Mouse (Mus musculus) granulocyte monocyte progenitor cell, adult 5-6 weeks (primary cell): ENCODE measurements at regions not wholly inside any gene's neighbourhood (a gene's known extent, or its start where the extent isn't known, plus 50 kb on each side); places are given as distances from the start of the nearest gene placed in this dataset.

Experiments used
- ATAC-seq: replicated peaks from 2 replicates; pipeline ENCODE4 v1.8.0; 2016; ENCODE audit warnings: mild to moderate bottlenecking, moderate TSS enrichment, inconsistent platforms; ENCODE audit not compliant: poor library complexity, severe bottlenecking

DNA sequence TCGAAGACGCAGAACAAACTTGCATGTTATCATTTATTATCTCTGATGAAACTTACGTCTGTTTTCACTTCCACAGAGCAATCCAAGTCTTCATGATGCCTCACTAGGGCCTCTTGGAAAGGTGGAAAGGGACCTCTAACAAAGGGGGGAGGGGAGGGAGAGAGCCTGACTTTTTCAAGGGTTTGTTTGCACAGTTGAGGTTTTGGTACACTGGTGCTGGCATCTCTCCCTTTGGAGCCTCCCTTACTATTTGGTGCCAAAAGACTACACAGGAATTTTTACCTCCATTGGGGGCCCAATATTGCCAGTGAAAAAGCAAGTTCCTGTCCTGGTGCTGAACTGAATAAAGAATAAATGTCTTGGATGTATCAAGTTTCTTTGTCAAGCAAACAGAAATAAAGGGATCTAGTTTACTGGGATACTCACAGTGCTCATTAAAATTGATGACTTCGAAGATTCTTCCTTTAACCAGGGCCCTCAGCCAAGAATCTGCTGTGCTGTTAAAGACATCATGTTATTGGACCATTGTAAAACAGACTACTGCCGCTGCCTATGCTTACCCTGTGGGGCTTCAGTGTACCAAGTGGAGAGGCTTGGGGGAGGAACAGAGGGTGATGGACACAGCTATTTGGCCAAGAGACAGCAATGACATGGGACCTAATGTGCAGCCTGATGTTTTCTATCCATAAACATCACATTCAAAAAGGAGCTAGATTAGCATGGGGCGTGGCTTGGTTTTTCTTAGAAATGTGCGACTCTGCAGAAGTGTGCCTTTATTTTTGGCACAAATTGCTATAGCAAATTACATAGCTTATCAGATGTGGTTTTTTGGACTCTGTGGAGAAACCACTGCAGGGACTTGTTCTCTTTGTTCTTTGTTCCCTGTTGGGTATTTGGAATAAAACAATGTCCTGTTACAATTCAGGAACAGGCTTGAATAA lies 160.3 kb upstream of the Cited2 start:
- no peak for ATAC-seq

DNA sequence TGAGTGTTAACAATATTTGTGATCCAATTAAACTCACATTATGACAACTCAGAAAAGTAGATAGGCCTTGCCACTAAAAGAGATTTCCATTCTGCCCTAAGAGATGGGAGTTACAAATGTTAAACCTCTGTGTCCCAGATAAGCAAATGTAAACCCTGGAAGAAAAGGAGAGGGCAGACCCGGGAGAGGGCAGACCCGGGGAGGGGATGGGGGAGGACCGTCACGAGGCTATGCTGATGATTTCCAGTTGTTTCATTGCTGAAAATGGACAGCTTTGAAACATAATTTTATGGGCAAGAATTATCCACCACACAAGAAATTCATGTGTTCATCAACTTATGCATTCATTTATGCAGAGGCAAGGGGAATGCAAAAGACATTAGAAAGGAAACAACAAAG lies 159.7 kb upstream of the Cited2 start:
- no peak for ATAC-seq

DNA sequence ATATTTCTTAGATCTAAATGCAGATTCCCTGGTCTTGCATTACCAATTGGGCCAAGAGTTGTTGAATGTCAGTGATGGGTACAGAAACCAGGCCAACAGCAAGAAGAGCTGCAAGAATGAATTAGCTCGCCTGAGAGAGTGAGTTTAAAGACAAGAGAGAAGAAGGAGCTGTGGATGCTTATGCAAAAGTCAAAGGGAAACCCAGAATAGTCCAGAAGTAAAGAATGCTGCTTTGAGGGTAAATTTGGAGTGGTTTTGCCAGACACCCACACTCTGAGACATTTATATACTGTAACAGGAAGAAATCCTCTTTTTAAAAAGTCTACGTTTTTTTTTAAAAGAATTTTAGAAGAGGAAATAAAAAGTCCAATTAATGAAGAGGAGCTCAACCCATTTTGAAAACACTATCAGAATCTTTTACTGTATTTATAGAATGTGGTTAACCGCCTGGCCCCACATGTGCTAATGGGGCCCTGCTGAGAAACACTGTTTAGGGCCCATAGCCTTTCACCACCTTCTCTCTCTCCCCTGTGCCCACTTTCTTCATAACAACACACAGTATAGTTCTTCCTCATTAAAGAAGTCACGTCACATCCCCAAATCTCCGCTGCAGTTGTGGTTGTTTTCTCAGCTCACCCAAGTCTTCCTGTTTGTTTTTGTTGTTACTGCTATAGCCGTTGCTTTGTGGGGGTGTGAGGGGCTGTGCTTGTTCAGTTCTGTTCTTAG lies 158.0 kb upstream of the Cited2 start:
- peak; percentile 96 for ATAC-seq

DNA sequence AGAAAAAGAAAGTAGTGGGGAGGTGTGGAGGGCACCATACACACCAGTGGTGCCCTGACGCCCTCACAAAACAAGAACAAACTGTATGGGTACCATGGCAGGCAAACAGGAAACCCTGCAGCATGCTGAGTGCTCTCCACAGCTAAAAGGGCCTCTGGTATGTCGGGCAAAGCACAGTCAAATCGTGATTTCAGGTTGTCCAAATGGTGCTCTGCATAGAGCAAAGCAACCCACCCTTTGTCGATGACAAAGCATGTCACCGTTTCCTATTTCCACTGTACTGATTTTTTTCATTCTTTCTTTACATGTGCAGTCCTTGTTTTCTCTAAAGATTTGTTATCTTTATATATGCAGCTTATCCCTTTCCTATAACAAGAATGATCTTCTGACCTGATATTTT lies 156.0 kb upstream of the Cited2 start:
- no peak for ATAC-seq

DNA sequence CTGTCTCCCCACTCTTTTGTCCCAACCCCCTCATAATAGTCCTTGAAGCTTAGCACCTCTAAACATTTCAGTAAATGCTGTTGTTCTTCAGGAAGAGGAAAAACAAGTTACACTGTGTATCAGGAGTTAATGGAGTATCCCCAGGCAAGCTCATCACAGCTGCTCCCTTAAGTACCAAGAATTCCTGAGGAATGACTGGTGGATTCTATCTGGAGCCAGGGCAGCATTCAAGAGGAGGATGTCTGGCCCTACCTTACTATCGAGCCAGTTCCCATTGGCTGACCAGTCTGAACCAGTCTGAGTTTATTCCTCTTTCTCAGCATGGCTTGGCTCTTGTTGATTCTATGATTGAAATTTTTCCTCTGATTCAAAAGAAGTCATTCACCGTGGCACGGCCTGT lies 155.4 kb upstream of the Cited2 start:
- peak; percentile 28; the same call in 1 of the 2 replicates for ATAC-seq

DNA sequence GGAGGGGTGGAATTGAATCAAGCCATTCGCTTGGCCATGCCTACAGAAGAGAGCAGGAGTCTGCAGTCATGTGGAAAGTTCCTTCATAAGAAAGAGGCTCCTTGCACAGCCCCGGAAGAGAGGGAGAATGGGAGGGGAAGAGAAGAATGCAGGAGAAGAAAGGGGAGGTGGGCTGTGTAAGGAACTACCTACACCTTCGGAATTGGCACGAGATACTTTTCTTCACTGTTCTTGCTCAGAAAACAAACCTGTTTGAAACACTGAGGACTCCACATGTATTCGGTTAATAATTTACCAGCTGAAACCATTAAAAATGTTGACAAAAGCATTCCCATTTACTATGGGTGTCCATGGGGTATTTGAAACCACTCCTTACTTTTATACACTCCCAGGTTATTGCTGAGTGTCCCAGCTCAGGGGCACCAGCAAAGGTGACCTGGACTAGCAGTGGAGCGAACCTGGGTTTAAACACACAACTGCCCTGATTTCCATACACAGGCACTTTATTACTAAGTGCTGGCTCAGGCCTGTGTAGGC lies 153.4 kb upstream of the Cited2 start:
- ATAC-seq, result no peak

DNA sequence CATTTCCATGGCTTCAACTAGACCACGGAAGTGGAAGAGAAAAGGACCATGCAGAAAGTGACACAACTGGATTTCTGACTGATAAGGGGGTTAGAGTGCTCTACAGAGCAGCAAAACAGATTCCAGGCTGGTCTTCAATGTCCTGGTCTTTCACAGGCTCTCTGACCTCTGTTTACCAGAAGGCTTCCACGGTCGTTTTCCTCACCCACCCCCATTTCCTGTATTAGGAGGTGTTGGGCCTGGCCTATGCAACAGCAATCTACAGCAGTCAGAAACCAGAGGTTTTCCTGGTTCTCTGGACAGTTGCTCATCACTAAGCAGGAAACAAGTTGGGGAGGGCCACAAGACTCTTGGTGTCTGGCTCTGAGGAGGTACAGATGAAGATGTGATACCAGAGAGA lies 148.1 kb upstream of the Cited2 start:
- ATAC-seq, result peak; percentile 23; the same call in 1 of the 2 replicates

DNA sequence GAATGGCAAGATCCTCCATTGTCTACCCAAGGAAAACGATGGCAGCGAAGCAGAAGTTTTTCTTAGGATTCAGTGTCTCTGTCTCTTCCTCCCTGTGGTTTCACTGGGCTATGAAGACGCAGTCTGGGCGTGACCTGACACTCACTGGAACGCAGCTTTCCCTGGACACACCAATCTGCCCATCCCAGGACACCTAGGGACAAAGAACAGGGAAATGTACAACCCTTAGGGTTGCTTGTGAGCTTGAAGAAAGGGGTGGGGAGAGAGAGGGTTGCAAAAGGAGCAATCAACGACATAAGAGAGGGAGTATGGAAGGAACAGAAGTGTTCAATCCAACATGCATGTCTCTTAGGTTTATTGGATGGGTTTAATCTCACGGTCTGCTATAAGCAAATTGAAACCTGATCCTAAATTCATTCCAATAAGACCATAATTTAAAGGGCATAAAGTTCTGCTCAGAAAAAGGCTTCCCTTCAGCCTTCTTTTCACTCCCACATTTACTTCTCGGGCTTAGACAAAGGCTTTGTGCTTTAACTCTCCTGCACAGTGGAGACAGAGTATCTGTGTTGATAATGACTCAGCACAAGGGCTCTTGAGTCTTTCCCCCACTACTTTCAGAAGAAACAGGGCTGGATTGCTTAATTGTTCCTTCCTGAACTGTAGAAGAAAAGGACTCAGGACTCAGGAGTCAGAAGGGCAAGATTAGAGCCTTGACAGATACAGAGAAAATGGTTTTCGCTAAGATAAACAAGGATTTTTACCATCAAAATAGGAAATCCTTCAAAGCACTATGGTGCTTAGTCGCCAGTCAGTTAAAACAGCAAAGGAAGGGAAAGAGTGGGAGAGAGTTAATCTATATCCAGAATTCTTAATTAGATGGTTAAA lies 147.3 kb upstream of the Cited2 start:
- ATAC-seq, result peak; percentile 86

DNA sequence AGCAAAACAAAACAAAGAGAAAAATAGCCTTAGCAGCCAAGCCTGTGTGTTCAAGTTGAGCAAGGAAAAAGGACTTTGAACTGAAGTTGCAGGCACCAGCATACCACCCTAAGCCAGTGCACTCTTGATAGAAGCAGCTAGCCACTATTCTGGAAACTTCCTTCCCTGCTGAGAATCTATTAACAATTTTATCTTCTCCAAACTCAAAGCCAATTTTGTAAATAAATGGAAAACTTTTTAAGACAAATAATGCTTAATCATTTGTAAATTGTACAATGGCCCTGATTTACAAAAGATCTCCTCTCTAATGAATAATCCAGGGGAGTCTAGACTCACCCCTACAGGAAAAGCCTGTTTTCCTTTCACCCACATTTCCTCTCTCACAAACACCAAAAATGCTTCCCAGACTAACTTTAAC lies 146.7 kb upstream of the Cited2 start:
- no peak for ATAC-seq

DNA sequence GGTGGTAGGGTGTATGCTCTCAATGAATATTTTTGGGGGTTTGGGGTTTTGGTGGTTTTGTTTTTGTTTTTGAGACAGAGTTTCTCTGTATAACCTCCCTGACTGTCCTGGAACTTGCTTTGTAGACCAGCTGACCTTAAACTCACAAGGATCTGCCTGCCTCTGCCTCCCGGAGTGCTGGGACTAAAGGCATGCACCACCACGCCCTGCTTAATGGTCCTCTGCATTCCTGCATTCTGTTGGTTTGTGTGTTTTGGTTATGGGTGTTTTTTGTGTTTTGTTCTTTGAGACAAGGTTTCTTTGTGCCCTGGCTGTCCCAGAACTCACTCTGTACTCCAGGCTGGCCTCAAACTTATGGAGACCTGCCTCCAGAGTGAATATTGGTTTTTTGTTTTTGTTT lies 143.6 kb upstream of the Cited2 start:
- ATAC-seq, result no peak

DNA sequence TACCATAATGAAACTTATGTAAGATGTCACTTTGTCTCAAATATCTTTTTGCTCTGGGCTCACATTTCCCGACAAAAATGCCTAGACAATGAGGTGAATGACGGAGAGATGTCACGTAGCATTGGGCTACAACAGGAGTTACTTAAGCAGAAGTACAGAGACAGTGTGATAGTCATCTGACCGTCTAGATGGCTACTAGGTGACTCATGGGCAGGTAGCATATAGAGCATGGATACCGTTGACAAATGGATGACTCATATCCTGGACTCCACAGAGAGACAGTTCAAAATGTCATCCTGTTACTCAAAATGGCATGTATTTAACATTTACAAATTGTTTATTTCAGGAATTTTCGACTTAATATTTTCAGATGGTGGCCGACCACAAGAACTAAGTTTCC lies 138.2 kb upstream of the Cited2 start:
- no peak for ATAC-seq

DNA sequence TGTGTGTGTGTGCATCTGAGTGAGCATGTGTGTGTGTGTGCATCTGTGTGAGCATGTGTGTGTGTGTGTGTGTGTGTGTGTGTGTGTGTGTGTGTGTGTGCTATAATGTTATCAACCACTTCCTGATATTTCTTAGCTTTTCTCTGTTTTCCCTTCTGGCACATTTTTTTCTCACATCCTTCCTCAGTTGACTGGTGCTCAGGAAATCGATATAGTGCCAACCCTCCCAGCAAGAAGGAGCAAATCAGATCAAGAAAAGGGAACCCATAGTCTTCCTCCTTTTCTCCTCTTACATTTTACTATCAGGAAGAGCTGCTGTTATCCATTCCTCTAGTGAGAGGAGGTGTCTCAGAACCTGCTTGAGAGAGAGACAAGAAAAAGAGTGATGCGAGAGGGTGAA lies 136.1 kb upstream of the Cited2 start:
- peak; percentile 55 for ATAC-seq

DNA sequence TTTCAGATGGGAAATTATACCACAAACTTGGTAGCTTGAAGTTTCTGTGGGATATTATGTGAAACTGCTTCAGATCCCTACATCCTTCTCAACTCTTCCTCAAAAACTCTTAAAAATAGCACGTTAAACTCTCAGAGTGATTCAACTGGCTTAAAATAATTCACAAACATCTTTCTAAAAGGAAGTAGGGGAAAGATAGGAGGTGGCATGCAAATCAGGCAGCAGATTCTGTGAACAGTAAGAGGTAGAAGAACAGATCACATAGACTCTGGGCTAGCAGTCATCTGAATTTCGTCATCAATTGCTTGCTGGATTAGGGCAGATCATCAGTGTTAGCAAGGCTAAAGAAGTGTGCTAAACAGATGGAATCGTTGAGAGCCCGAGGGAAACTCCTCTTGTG lies 133.9 kb upstream of the Cited2 start:
- peak; percentile 68 for ATAC-seq

DNA sequence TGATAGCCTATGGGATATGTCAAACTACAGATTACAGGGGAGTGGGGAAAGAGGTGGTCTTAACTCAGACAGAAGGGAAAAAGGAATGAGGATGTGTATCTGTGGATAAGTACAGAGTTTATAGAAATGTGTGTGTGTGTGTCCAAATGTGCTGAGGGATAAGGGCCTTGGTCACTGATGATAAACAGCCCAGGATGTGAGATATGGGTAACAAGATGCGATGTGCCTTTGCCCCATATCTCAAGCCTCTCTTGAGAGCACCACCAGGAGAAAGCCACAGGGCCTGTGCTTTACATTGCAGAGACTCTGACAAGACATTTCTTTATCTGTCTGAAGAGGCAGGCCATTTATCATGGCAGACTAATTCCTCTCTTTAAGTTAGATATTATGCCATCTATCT lies 132.8 kb upstream of the Cited2 start:
- ATAC-seq, result no peak

DNA sequence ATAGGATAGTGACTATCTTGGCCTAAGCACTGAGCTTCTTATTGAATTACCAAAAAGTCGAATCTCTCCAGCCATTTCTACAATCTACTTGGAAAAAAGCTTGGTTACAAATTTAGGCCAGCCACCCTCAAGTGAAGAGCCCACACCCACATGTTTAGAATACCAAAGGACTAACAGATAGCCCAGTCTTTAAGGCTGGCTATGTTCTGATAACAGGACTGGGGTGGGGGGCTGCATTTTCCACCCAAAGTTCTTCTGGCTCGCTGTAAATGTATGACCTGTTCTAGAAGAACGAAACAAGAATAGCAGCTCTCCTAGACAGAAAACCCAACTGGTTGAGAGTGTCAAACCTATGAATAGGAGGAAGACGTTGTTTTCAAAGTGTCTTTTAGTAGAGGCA lies 130.6 kb upstream of the Cited2 start:
- ATAC-seq, result no peak

DNA sequence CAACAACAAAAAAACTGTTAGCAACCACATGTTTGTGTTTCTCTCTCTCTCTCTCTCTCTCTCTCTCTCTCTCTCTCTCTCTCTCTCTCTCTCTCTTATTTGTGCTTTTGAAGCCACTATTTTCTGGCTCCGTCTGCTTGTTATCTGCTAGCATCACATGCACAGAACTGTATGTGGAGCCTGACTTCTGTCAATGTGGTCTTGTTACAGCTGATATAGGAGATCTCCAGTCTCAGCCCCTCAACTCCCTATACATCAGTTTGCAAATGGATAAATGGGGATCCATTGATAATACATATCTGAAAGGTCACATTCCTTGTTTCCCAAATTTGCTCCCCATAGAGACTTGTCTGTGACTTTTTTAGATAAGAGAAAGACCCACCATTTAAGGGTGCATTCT lies 126.9 kb upstream of the Cited2 start:
- no peak for ATAC-seq

DNA sequence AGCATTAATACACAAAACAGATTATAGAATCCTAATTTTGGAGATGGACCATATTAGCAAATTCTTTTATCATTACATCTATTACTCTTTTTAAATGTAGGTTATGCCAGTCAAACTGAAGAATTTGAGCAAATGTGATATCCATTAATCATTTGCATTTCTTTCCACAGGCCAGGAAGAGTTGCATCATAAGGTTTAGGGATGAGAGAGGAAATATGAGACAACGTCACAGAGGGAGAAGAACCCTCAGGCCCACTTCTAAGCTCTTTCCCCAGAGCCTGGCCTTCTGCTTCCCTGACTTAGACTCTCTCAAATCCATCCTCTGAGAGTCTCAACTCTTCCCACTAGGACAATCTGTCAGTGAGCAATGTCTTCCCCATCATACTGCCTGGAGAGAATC lies 126.3 kb upstream of the Cited2 start:
- ATAC-seq, result no peak

DNA sequence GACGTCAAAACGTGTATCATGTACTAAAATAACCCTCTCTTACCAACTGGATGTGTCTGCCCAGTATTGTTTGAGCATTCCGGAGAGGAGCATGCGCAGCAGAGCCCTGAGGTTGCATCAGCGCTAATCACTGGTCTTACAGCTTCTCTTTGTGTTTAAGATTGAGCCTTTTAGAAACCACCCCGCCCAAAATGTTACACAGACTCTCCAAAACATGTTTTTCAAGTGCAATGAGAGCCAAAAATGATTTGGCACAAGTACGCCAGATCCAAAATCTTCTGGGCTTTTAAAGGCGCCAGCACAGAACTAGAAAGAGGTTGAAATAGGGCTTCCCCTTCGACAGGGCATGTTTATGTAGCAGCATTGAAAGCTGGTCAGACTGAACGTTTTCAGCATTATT lies 123.8 kb upstream of the Cited2 start:
- ATAC-seq, result no peak

DNA sequence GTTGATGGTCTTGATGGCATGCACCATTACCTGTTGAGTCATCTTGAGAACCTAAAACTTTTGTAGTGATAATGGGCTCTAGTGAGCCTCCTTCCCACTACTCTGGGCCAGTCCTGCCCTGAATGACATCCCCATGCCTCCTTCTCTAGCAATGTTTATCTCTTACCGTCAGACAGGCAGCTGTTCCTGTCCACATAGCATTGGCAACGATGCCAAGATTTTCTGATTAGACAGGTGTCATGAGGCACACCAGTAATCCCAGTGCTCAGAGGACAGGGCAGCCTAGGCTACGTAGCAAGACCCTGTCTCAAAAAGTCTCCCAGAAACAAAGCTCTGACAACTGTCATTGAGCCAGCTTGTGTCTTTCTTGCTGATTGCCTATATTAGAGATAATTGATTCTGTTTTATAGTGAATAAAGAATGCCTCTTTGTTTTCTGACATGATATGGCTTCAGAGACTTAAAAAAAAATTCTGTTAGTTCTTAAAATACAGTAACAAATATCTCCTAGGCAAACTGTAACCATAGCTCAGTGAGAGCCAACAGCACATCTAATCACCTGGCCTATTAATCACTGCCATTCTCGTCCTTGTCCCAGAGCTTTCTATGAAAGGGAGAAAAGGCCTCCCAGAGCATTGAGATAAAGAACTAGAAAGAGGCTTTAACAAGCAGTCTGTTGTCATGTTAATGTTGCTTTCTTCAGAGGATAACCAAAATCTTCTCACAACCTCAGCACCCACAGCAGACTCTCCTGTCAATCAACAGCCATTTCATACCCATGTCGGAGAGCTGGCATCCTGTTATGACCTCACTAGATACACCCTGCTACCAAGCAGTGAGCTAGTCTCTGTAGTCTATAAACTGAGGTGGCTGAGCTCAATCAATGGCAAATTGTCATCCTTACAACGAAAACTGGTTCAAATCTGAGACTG lies 122.9 kb upstream of the Cited2 start:
- no peak for ATAC-seq
